Mouse (Mus musculus) midbrain, embryonic 16.5 days (tissue): Measurements from ENCODE around the gene Ggt1. TPM values are rescaled to one million over a fixed set of nuclear protein-coding genes. Genes with fewer than 3 reads are reported as not detected.
"Not testable (repeated sequence)": the region's sequence is repeated elsewhere in the genome, so short reads cannot be mapped to it uniquely, and the experiment has no call there.

ENCODE experiments used
- ATAC-seq: fragments of 200-750 bp; cut with Nextera tagmentation; 2 replicates; pipeline ENCODE4 v1.8.0; 2017; ENCODE audit warnings: moderate TSS enrichment
- H3K27ac ChIP-seq: fragments of 300-500 bp; sonication (generic); 2 replicates; pipeline ENCODE4 v1.5.1; 2014; ENCODE audit warnings: mild to moderate bottlenecking, low read length, mixed read lengths
- H3K27me3 ChIP-seq: fragments of 300-500 bp; sonication (generic); 2 replicates; pipeline ENCODE4 v1.6.1; 2014; ENCODE audit warnings: low read depth, low read length, mixed read lengths; ENCODE audit not compliant: control insufficient read depth, insufficient read depth
- H3K36me3 ChIP-seq: fragments of 300-500 bp; sonication (generic); 2 replicates; pipeline ENCODE4 v1.6.1; 2014; ENCODE audit warnings: mild to moderate bottlenecking, low read length, moderate library complexity, mixed read lengths; ENCODE audit not compliant: control insufficient read depth, insufficient read depth
- H3K4me1 ChIP-seq: fragments of 300-500 bp; sonication (generic); 2 replicates; pipeline ENCODE4 v1.6.1; 2014; ENCODE audit warnings: mild to moderate bottlenecking, low read length, mixed read lengths; ENCODE audit not compliant: control insufficient read depth, insufficient read depth
- H3K4me2 ChIP-seq: fragments of 300-500 bp; sonication (generic); 2 replicates; pipeline ENCODE4 v1.6.1; 2014; ENCODE audit warnings: mild to moderate bottlenecking, low read length, mixed read lengths
- H3K4me3 ChIP-seq: fragments of 300-500 bp; sonication (generic); 2 replicates; pipeline ENCODE4 v1.5.1; 2014; ENCODE audit warnings: low read depth, mild to moderate bottlenecking, low read length, moderate library complexity, mixed read lengths
- H3K9ac ChIP-seq: fragments of 300-500 bp; sonication (generic); 2 replicates; pipeline ENCODE4 v1.6.1; 2014; ENCODE audit warnings: low read depth, low read length, mixed read lengths
- H3K9me3 ChIP-seq: fragments of 300-500 bp; sonication (generic); replicated peaks from 2 replicates; pipeline ENCODE4 v1.6.1; 2014; ENCODE audit warnings: mild to moderate bottlenecking, low read length, mixed read lengths; ENCODE audit not compliant: control insufficient read depth, poor library complexity, severe bottlenecking
- WGBS: fragments of 180-500 bp; shearing (Covaris S2); extraction: QIAGEN DNeasy Blood & Tissue Kit; methylation state at CpG from one replicate; pipeline ENCODE4 v1.1.7; 2014; 5-methylcytosine and 5-hydroxymethylcytosine counted together
- polyA plus RNA-seq: library from polyadenylated mRNA; unstranded; fragments of >200 nt; fragmentation: Nextera tagmentation; extraction: Ambion mirVana; gene quantifications from 2 replicates; pipeline ENCODE4 v1.2.1, GENCODE M21; 2015

Ggt1 gene
- polyA plus RNA-seq, 1 experiment from 2014 or later: 1.3 TPM

DNA sequence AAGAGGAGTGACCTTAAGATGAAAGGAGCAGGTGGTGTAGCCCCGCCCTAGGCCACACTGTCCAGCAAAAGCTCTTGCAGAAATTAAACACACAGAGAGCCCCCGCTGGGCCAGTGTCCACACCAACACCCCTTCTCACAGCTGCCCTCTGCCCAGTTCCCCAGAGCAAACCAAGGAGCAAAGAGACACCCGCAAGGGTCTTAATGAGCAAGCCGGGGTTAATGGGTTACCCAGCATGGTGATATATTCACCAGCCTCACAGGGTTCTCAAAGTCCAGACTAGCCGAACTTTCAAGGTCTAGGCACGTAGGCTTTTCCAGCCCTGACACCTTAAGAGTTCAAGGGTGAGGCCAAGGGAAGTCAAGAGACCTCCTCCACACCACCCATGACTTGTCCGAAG, 4.5 kb downstream of the Ggt1 start:
- 85% methylated on average over 7 of the region's 7 CpGs for WGBS
- H3K9me3 ChIP-seq: no peaks in the 10 kb centered on the region
- ATAC-seq: no peak
- no peaks in the 10 kb centered on the region for H3K27me3 ChIP-seq
- H3K4me3 ChIP-seq: no peak overlapping the region
- H3K9ac ChIP-seq: no peak overlapping the region
- no peak overlapping the region for H3K27ac ChIP-seq
- no peaks in the 10 kb centered on the region for H3K36me3 ChIP-seq
- H3K4me2 ChIP-seq: no peak overlapping the region
- peaks cover 5% of the 10 kb centered on the region; the same call in 1 of the 2 replicates for H3K4me1 ChIP-seq

DNA sequence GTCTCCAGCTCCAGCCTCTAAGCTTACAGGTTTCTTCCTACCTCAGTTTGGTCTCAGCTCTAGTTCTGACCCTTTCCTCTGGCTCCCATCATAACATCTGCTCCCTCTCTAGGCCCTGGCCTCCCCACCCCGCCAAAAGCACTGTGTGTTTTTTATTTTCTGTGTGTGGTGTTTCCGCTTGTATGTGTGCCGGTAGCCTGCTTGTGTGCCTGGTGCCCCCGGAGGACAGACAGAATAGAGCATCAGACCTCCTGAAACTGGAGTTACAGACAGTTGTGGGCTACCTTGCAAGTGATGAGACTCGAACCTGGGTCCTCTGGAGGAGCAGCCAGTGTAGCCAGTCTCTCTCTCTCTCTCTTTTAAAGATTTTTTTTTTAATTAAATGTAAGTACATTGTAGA, 4.9 kb downstream of the Ggt1 start:
- Histone ChIP-seq H3K27me3 (no peaks in the 10 kb centered on the region), H3K4me1 (peaks cover under 1% of the 10 kb centered on the region; the same call in 1 of the 2 replicates), H3K9me3 (no peaks in the 10 kb centered on the region), H3K36me3 (no peaks in the 10 kb centered on the region), H3K9ac (no peak overlapping the region), H3K4me3 (no peak overlapping the region), H3K27ac (no peak overlapping the region), H3K4me2 (no peak overlapping the region)
- ATAC-seq: no peak
- 82% methylated on average over 5 of the region's 5 CpGs for WGBS

DNA sequence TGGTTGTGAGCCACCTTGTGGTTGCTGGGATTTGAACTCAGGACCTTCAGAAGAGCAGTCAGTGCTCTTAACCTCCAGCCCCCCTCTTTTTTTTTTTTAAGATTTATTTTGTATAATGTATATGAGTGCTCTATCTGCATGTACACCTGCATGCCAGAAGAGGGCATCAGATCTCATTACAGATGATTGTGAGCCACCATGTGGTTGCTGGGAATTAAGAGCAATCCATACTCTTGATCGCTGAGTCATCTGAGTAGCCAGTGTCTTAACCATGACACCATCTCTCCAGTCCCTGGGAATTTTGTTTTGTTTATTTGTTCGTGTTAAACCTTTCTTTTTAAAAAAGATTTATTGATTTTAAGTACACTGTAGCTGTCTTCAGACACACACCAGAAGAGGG, 5.4 kb downstream of the Ggt1 start:
- not testable (repeated sequence) for ATAC-seq, H3K27ac ChIP-seq, H3K4me2 ChIP-seq, H3K27me3 ChIP-seq, H3K36me3 ChIP-seq, H3K4me3 ChIP-seq, H3K9me3 ChIP-seq, H3K4me1 ChIP-seq, H3K9ac ChIP-seq
- WGBS: 87% methylated on average over 2 of the region's 2 CpGs

DNA sequence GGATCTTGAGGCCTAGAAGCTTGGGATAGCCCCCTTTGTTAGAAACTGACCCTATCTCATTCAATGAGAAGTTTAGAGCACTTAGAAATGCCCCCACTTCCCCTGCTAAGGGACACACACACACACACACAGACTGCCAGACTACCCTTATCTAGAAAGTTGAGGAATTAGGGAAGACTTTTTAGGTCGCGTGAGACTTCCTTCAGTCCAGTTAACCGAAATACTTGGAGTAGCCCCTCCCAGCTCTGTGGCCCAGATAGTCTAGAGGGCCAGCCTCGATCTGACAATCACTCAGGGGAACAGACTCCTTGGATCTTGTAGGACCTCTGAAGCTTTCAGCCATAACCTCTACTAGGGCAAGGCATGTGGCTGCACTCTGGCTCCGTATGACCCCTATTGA, 6.6 kb downstream of the Ggt1 start:
- Histone ChIP-seq H3K4me3 (no peak overlapping the region), H3K27me3 (no peaks in the 10 kb centered on the region), H3K9ac (no peak overlapping the region), H3K4me2 (no peak overlapping the region), H3K36me3 (no peaks in the 10 kb centered on the region), H3K9me3 (no peaks in the 10 kb centered on the region), H3K27ac (no peak overlapping the region), H3K4me1 (no peaks in the 10 kb centered on the region)
- WGBS: 36% methylated on average over 5 of the region's 5 CpGs
- no peak for ATAC-seq

- WGBS: 7% methylated on average over 11 of the region's 11 CpGs
- no peak overlapping the region for H3K9ac ChIP-seq
Measured at GRCm38 (mm10) chr10:75568441-75568840, 7.0 kb downstream of the Ggt1 start.

GRCm38 (mm10) chr10:75568851-75569250, 7.4 kb downstream of the Ggt1 start:
- Histone ChIP-seq H3K4me2 (no peak overlapping the region), H3K27me3 (no peaks in the 10 kb centered on the region), H3K4me1 (no peaks in the 10 kb centered on the region), H3K27ac (no peak overlapping the region), H3K4me3 (no peak overlapping the region), H3K9ac (no peak overlapping the region), H3K9me3 (no peaks in the 10 kb centered on the region), H3K36me3 (no peaks in the 10 kb centered on the region)
- 17% methylated on average over 4 of the region's 4 CpGs for WGBS
- no peak for ATAC-seq

More at GRCm38 (mm10) chr10:75568441-75568840, 7.0 kb downstream of the Ggt1 start:
- Histone ChIP-seq H3K27me3 (no peaks in the 10 kb centered on the region), H3K4me3 (no peak overlapping the region), H3K27ac (no peak overlapping the region), H3K4me2 (no peak overlapping the region), H3K36me3 (no peaks in the 10 kb centered on the region), H3K9me3 (no peaks in the 10 kb centered on the region), H3K4me1 (no peaks in the 10 kb centered on the region)
- no peak for ATAC-seq

DNA sequence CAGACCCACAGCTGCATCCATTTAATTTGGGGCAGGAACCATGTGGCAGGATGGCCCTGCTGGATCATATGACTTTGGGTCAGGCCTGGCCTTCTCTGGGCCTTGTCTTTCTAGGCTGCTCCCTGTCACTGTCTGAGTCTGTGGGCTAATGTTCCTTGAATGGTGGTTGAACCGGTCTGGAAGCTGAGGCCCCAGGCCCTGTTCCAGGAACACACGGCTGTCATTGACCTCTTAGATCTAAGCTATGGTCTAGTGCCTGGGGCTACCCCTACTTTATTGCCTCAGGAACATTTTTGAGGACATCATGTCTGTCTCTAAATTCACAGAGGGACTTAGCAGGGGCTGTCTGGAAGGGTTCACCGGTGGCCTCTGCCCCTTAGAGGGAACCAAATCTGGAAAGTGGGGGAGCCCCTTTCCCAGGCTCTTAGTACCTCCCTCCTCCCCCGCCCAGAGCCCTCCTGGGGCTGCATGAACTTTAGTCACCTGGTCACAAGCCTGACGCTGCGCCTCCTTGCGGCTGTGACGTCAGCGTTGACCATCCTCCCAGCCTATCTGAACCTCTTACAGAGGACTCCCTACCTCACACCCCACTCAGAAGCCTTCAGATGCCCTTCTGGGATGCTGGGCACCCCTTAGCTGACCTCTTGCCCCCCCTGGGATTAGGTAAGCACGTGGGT, 9.7 kb downstream of the Ggt1 start:
- no peaks in the 10 kb centered on the region for H3K9me3 ChIP-seq
- H3K27ac ChIP-seq: no peak overlapping the region
- H3K4me1 ChIP-seq: no peaks in the 10 kb centered on the region
- H3K27me3 ChIP-seq: no peaks in the 10 kb centered on the region
- H3K36me3 ChIP-seq: no peaks in the 10 kb centered on the region
- H3K4me2 ChIP-seq: no peak overlapping the region
- no peak overlapping the region for H3K4me3 ChIP-seq
- no peak overlapping the region for H3K9ac ChIP-seq
- ATAC-seq: no peak
- 31% methylated on average over 10 of the region's 10 CpGs for WGBS

GRCm38 (mm10) chr10:75571937-75572336, 10.5 kb downstream of the Ggt1 start:
- WGBS: 44% methylated on average over 9 of the region's 9 CpGs
- H3K4me3 ChIP-seq: no peak overlapping the region
- H3K4me2 ChIP-seq: no peak overlapping the region
- H3K36me3 ChIP-seq: no peaks in the 10 kb centered on the region
- no peaks in the 10 kb centered on the region for H3K9me3 ChIP-seq
- ATAC-seq: no peak
- no peaks in the 10 kb centered on the region for H3K4me1 ChIP-seq
- no peaks in the 10 kb centered on the region for H3K27me3 ChIP-seq
- no peak overlapping the region for H3K9ac ChIP-seq
- H3K27ac ChIP-seq: no peak overlapping the region

DNA sequence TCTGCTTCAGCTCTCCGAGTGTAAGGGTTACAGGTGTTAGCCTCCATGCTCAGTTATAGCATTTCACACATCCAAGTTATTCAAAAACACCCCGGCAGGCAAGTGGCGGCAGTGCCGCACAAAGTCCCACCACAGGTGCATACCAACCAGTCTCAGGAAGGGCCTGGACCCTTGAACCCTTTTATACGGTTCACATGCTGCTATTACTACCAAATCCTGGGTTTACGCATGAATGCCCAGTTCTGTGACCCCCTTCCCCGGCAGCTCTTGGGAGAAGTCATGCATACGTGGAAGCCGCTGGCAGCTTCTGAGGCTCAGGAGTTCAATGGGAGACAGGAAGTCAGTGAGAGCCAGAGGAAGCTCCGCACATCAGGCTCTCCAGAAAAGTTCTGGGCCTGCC, 11.8 kb downstream of the Ggt1 start:
- WGBS: 55% methylated on average over 10 of the region's 10 CpGs

More for the DNA sequence above, 11.8 kb downstream of the Ggt1 start:
- Histone ChIP-seq H3K9ac (no peak overlapping the region), H3K4me3 (no peak overlapping the region), H3K9me3 (no peaks in the 10 kb centered on the region), H3K27me3 (no peaks in the 10 kb centered on the region), H3K4me2 (no peak overlapping the region), H3K36me3 (no peaks in the 10 kb centered on the region), H3K27ac (no peak overlapping the region), H3K4me1 (no peaks in the 10 kb centered on the region)
- ATAC-seq: no peak
